Mouse (Mus musculus): ENCODE results near the gene Lxn. TPM values are rescaled to one million over a fixed set of nuclear protein-coding genes. Genes with fewer than 3 reads are reported as not detected.

Gene Lxn
- total and polyA plus RNA-seq, 3 experiments: 2.6 to 11.0 (median 4.5) TPM

DNA sequence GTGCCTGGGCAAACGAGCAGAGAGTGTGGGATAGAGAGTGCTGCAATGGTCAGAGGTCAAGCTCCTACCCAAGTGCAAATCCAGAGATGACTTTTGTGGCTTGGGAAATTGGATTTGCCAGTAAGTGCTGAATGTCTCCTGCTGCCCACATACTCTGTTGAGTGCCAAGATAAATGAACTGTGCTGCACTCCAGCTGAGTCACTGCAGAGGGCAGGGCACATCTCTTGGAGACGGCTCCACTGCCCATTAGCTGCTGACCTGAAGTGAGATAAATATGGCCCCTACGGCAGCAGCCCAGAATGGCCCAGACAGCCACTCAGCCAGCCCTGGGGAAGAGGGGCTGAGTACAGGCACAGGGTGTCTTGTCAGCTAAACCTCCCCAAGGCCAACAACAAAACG, 26.4 kb upstream of the Lxn start:
- WGBS: 32% methylated on average over 4 of the region's 4 CpGs
- H3K4me3 ChIP-seq: no peak overlapping the region
- no peaks in the 10 kb centered on the region for H3K4me1 ChIP-seq (ENCODE audit: control insufficient read depth, insufficient read depth, low read length)
- H3K79me2 ChIP-seq (replicated peaks; ENCODE audit: control insufficient read depth, insufficient read depth, low read length): no peaks in the 10 kb centered on the region
- no peak overlapping the region for H3K27ac ChIP-seq
- H3K27me3 ChIP-seq (ENCODE audit: control insufficient read depth, insufficient read depth, low read length): no peaks in the 10 kb centered on the region
- intact Hi-C loops (cut with DNase I): no loop called here
- no peaks in the 10 kb centered on the region for H3K36me3 ChIP-seq (ENCODE audit: control insufficient read depth, insufficient read depth, low read length)
- no peak overlapping the region for H3K9ac ChIP-seq (ENCODE audit: low read depth, low read length)
- no peak for DNase-seq
- no peak for TF ChIP-seq CTCF (IDR thresholded peaks at IDR 0.05)
- TF ChIP-seq POLR2A (IDR thresholded peaks at IDR 0.05; ENCODE audit: insufficient read depth, low read depth, low read length): no peak
- TF ChIP-seq EP300 (IDR thresholded peaks at IDR 0.05; ENCODE audit: insufficient read depth, low read depth, low read length): no peak

DNA sequence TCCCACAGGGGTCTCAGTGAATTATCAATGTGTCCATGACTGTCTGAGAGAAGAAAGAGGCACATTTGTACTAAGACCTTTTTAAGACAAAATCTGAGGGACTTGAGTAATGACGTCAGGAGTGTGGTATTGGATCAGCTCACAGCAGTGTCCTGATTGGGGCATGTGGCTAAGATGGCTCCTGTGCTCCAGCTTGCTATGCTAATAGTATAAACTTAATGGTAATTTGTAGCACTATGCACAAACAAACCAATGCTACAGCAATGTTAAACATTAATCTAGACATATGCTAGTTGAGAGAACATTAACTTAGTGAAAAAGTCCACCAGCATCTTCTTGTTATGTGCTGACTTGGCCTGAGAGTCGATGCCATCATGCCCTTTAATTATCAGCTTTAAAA, 21.5 kb upstream of the Lxn start:
- intact Hi-C loops (cut with DNase I): no loop called here
- 80% methylated on average over 2 of the region's 2 CpGs for WGBS
- Histone ChIP-seq H3K4me3 (no peak overlapping the region), H3K27ac (no peak overlapping the region), H3K27me3 (ENCODE audit: control insufficient read depth, insufficient read depth, low read length) (no peaks in the 10 kb centered on the region), H3K4me1 (ENCODE audit: control insufficient read depth, insufficient read depth, low read length) (no peaks in the 10 kb centered on the region), H3K79me2 (replicated peaks; ENCODE audit: control insufficient read depth, insufficient read depth, low read length) (no peaks in the 10 kb centered on the region), H3K9ac (ENCODE audit: low read depth, low read length) (no peak overlapping the region), H3K36me3 (ENCODE audit: control insufficient read depth, insufficient read depth, low read length) (no peaks in the 10 kb centered on the region)
- no peak for TF ChIP-seq POLR2A (IDR thresholded peaks at IDR 0.05; ENCODE audit: insufficient read depth, low read depth, low read length)
- no peak for TF ChIP-seq CTCF (IDR thresholded peaks at IDR 0.05)
- TF ChIP-seq EP300 (IDR thresholded peaks at IDR 0.05; ENCODE audit: insufficient read depth, low read depth, low read length): no peak
- no peak for DNase-seq

DNA sequence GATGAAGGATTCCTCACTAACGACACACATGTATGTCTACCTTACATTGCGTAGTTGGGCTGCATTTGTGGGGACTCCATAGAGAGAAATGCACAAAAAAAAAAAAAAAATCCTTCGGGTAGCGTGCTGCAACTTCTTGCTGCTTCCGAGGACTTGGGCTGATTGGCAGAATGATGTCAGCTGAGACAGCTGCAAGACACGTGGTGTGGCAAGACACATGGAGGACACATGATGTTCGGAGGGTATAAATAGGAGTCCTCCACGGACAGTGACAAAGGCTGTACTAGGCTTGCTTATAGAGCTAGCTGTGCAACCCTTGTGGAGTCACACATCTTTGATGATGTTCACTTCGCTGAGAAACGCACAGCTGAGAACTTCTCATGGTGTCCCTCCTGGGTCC, 18.7 kb upstream of the Lxn start:
- no peak for TF ChIP-seq EP300 (IDR thresholded peaks at IDR 0.05; ENCODE audit: insufficient read depth, low read depth, low read length)
- no peak for TF ChIP-seq POLR2A (IDR thresholded peaks at IDR 0.05; ENCODE audit: insufficient read depth, low read depth, low read length)
- no peak for TF ChIP-seq CTCF (IDR thresholded peaks at IDR 0.05)
- H3K9ac ChIP-seq (ENCODE audit: low read depth, low read length): no peak overlapping the region
- no peak overlapping the region for H3K4me3 ChIP-seq
- intact Hi-C loops (cut with DNase I): no loop called here
- no peaks in the 10 kb centered on the region for H3K79me2 ChIP-seq (replicated peaks; ENCODE audit: control insufficient read depth, insufficient read depth, low read length)
- DNase-seq: no peak
- H3K27ac ChIP-seq: no peak overlapping the region
- no peaks in the 10 kb centered on the region for H3K4me1 ChIP-seq (ENCODE audit: control insufficient read depth, insufficient read depth, low read length)
- no peaks in the 10 kb centered on the region for H3K27me3 ChIP-seq (ENCODE audit: control insufficient read depth, insufficient read depth, low read length)
- H3K36me3 ChIP-seq (ENCODE audit: control insufficient read depth, insufficient read depth, low read length): no peaks in the 10 kb centered on the region
- WGBS: 86% methylated on average over 10 of the region's 10 CpGs

DNA sequence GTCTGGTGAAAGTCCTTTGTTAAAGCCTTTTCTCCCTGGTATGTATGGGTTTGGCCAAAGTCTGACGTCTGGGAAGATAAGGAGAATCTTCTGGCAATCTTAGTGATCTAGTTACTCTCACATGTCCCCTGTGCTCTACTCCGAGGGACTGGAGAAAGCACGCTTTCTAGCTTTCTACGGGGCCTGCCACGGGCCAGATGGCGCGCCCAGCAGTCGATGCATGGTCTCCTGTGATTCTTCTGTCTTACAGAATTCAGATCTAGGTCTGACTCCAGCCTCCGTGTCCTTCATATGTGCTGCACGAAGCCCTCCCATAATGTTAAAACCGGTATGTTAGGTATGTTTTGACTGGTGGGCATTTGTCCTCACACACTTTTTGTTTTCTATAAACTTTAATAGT, 16.1 kb upstream of the Lxn start:
- intact Hi-C loops (cut with DNase I): no loop called here
- Histone ChIP-seq H3K4me1 (ENCODE audit: control insufficient read depth, insufficient read depth, low read length) (no peaks in the 10 kb centered on the region), H3K27ac (no peak overlapping the region), H3K36me3 (ENCODE audit: control insufficient read depth, insufficient read depth, low read length) (no peaks in the 10 kb centered on the region), H3K79me2 (replicated peaks; ENCODE audit: control insufficient read depth, insufficient read depth, low read length) (no peaks in the 10 kb centered on the region), H3K27me3 (ENCODE audit: control insufficient read depth, insufficient read depth, low read length) (no peaks in the 10 kb centered on the region), H3K9ac (ENCODE audit: low read depth, low read length) (no peak overlapping the region), H3K4me3 (no peak overlapping the region)
- no peak for DNase-seq
- WGBS: 90% methylated on average over 11 of the region's 11 CpGs
- TF ChIP-seq EP300 (IDR thresholded peaks at IDR 0.05; ENCODE audit: insufficient read depth, low read depth, low read length): no peak
- TF ChIP-seq POLR2A (IDR thresholded peaks at IDR 0.05; ENCODE audit: insufficient read depth, low read depth, low read length): no peak
- no peak for TF ChIP-seq CTCF (IDR thresholded peaks at IDR 0.05)

DNA sequence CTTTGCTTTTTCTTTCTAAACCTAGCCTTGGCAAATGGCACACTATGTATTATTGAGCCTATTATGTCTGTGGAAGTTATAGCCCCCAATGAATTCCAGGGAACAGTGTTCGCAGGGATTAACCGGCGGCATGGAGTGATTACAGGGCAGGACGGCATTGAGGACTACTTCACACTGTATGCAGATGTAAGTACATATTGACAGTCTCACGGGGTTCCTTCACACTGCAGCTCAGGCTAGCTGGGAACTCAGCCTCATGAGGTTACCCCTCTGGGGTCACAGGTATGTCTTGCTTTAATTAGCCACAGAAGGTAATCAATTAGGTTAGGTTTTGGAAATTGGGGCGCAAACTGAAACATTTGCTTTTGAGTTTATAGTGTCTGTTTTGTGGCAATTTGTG, 9.7 kb upstream of the Lxn start:
- Histone ChIP-seq H3K36me3 (ENCODE audit: control insufficient read depth, insufficient read depth, low read length) (no peaks in the 10 kb centered on the region), H3K4me1 (ENCODE audit: control insufficient read depth, insufficient read depth, low read length) (no peaks in the 10 kb centered on the region), H3K79me2 (replicated peaks; ENCODE audit: control insufficient read depth, insufficient read depth, low read length) (no peaks in the 10 kb centered on the region), H3K9ac (ENCODE audit: low read depth, low read length) (no peak overlapping the region), H3K27me3 (ENCODE audit: control insufficient read depth, insufficient read depth, low read length) (no peaks in the 10 kb centered on the region), H3K4me3 (no peak overlapping the region), H3K27ac (no peak overlapping the region)
- no peak for TF ChIP-seq CTCF (IDR thresholded peaks at IDR 0.05)
- no peak for TF ChIP-seq EP300 (IDR thresholded peaks at IDR 0.05; ENCODE audit: insufficient read depth, low read depth, low read length)
- no peak for TF ChIP-seq POLR2A (IDR thresholded peaks at IDR 0.05; ENCODE audit: insufficient read depth, low read depth, low read length)
- 88% methylated on average over 6 of the region's 6 CpGs for WGBS
- intact Hi-C loops (cut with DNase I): no loop called here
- DNase-seq: no peak

DNA sequence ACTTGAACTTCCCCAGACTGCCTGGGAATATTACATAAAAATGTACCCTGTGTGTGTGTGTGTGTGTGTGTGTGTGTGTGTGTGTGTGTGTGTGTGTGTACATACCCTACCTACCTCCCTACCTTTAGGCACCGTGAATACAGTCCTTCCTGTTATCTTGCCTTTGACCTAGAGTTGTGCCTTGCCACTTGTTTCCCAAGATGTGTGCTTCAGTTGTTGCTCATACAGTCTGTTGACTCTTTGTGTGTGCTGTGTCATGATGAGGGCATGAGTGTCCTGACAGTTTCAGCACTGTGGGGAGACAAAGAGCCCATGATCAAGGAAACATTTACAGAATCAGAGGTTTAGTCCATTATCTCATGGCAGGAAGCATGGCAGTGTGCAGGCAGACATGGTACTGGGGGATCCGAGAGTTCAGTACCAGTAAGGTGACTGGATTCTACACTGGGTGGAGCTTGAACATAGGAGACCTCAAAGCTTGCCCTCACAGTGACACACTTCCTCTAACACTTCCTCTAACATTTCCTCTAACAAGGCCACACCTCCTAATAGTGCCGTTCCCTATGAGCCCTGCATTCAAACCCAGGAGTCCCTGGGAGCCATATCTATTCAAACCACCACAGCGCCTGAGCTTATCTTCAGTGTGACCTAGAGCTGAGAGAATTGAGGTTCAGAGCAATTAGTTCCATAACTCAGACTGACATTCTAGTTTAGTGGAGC, 7.8 kb upstream of the Lxn start:
- no peaks in the 10 kb centered on the region for H3K4me1 ChIP-seq (ENCODE audit: control insufficient read depth, insufficient read depth, low read length)
- DNase-seq: no peak
- H3K79me2 ChIP-seq (replicated peaks; ENCODE audit: control insufficient read depth, insufficient read depth, low read length): no peaks in the 10 kb centered on the region
- H3K27ac ChIP-seq: no peak overlapping the region
- no peaks in the 10 kb centered on the region for H3K27me3 ChIP-seq (ENCODE audit: control insufficient read depth, insufficient read depth, low read length)
- intact Hi-C loops (cut with DNase I): no loop called here
- H3K9ac ChIP-seq (ENCODE audit: low read depth, low read length): no peak overlapping the region
- H3K36me3 ChIP-seq (ENCODE audit: control insufficient read depth, insufficient read depth, low read length): no peaks in the 10 kb centered on the region
- TF ChIP-seq CTCF (IDR thresholded peaks at IDR 0.05) (no peak), EP300 (IDR thresholded peaks at IDR 0.05; ENCODE audit: insufficient read depth, low read depth, low read length) (no peak), POLR2A (IDR thresholded peaks at IDR 0.05; ENCODE audit: insufficient read depth, low read depth, low read length) (no peak)
- H3K4me3 ChIP-seq: no peak overlapping the region
- 62% methylated on average over 4 of the region's 4 CpGs for WGBS
